Mouse (Mus musculus): ENCODE measurements around the gene Igsf11. TPM values are rescaled to one million over a fixed set of nuclear protein-coding genes. Genes with fewer than 3 reads are reported as not detected.

The Igsf11 gene
- total RNA-seq, 2 experiments from 2014 or later, result not detected

- no peak for ATAC-seq (replicated peaks; ENCODE audit: low FRiP score, poor library complexity, severe bottlenecking)
Measured at GRCm38 (mm10) chr16:38928760-38929159, 36.3 kb downstream of the Igsf11 start.

DNA sequence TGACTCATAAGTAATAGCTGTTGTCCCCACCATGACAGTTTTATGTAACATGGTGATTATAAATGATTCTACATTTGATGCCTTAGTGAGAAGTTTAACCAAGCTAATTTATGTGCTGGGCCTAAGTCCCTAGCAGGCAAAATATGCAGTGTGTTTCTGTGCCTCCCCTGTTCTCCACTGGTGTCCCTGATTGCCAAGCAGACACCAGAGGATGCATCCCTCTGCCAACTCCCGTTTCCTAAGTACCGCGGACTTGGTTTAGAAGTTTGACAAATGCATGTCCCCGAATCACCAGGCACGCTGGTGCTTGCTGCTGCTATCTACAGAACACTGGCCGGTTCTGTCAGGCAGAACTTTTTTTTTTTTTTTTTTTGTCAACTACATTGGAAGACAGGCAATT, 39.0 kb downstream of the Igsf11 start:
- ATAC-seq (replicated peaks; ENCODE audit: low FRiP score, poor library complexity, severe bottlenecking), result no peak

DNA sequence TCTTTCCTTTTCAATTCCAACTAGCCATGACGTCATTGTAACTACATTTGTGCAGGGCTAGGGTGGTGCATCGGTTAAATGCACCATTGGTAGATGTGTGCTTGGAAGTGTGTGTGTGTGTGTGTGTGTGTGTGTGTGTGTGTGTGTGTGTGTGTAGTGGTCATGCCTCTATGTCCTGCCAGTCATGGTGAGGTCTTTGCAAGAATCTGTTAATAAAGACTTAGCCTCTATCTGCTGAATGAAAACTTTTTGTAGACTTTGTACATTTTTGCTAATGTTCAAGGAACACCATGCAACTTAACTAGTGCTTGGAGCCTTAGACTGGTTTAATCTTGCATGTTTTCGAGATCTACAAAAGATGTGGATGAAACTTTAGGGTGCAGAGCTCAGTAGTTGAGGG, 48.3 kb downstream of the Igsf11 start:
- ATAC-seq (replicated peaks; ENCODE audit: low FRiP score, poor library complexity, severe bottlenecking), result no peak

GRCm38 (mm10) chr16:38941275-38941674, 48.8 kb downstream of the Igsf11 start:
- no peak for ATAC-seq (replicated peaks; ENCODE audit: low FRiP score, poor library complexity, severe bottlenecking)

DNA sequence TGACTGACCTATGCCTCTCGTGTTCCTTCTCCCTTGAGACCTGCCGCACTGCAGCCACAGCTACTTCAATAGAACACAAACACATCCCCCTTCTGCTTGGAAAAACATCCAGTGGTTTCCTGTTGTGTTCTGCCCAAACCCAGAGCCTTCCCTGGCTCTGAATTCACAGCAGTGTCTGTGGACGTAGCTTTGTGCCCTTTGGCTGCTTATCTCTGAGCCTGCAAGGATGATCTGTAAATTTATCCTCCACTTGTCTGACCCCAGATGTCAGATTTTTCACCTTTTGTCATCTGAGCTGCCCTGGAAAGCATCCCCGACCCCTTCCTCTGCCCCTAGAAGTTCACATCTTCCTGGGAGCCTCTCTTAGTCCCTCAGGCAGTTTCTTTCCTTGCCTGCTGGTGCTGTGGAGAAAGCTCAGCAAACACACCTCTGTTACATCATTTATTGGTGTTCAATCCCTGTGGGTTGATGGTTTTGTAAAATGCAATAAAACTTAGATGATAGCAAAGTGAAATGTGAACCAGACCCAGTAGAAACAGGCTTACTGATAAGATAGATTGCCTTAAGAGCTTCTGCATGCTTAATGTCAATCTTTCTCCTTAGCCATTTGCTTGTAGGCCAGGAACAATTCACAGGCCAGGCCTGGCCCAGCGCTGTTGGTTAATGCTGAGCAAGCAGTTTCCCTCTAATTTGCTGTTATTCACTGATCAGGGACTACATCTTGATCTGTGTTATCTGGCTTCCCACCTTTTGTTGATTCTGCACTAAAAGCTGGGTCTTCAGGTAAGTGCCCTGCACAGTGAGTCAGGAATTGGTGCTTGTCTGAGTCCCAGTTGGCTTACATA, 51.5 kb downstream of the Igsf11 start:
- ATAC-seq (replicated peaks; ENCODE audit: low FRiP score, poor library complexity, severe bottlenecking), result no peak

DNA sequence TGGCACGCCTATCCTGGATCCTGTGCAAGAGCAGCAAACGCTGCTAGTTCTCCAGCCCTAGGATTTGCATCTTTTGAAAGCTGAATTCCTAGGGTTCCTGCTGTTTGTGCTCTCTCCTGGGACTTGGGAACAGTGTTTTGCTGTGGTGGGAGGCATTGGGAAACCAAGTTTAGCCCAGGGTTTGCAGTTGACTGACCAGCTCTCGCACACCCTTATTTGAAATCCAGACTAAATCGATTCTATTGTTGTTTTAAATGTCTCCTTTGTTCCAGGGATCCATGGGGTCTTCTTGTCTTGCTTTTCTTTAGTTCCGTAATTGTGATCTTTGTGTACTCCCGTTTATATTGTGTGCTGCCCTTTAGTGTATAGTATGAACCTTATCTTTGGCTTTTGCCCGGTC, 52.6 kb downstream of the Igsf11 start:
- ATAC-seq (replicated peaks; ENCODE audit: low FRiP score, poor library complexity, severe bottlenecking), result no peak

GRCm38 (mm10) chr16:38945581-38945981, 53.1 kb downstream of the Igsf11 start:
- ATAC-seq (replicated peaks; ENCODE audit: low FRiP score, poor library complexity, severe bottlenecking), result no peak

- ATAC-seq (replicated peaks; ENCODE audit: low FRiP score, poor library complexity, severe bottlenecking), result no peak
Measured at GRCm38 (mm10) chr16:38946453-38946852, 54.0 kb downstream of the Igsf11 start.

GRCm38 (mm10) chr16:38947141-38947879, 54.8 kb downstream of the Igsf11 start:
- ATAC-seq (replicated peaks; ENCODE audit: low FRiP score, poor library complexity, severe bottlenecking), result no peak

DNA sequence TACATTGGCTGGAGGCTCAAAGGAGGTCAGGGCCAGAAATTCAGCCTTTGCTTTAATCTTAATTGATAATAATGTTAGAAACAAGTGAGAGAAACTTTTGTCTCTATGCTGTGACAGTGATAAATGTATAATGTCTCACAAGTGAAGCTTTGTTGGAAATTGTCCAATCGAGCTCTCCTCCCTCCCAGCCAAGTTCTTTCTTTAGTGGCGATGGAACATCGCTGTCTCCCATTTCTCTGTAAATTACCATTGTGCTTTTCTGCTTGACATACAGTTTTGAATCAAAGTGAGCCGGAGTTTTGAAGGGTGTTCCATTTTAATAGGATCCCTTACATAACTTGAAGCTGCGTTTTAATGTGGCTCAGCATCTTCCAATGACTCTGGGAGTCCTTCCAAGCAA, 56.0 kb downstream of the Igsf11 start:
- ATAC-seq (replicated peaks; ENCODE audit: low FRiP score, poor library complexity, severe bottlenecking), result no peak

DNA sequence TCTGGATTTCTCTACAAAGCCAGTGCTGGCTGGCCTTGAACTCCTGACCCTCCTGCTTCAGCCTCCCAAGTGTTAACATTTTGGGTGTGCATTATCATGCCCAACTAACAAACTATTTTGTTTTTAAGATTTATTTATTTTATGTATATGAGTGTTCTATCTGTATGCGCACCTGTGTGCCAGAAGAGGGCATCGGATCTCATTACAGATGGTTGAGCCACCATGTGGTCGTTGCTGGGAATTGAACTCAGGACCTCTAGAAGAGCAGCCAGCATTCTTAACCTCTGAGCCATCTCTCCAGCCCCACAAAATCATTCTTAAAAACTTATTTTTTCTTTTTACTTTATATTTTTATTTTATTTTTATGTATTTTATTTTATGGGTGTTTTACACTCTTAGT, 60.4 kb downstream of the Igsf11 start:
- no peak for ATAC-seq (replicated peaks; ENCODE audit: low FRiP score, poor library complexity, severe bottlenecking)

- ATAC-seq (replicated peaks; ENCODE audit: low FRiP score, poor library complexity, severe bottlenecking), result no peak
Measured at GRCm38 (mm10) chr16:38953821-38954220, 61.4 kb downstream of the Igsf11 start.

DNA sequence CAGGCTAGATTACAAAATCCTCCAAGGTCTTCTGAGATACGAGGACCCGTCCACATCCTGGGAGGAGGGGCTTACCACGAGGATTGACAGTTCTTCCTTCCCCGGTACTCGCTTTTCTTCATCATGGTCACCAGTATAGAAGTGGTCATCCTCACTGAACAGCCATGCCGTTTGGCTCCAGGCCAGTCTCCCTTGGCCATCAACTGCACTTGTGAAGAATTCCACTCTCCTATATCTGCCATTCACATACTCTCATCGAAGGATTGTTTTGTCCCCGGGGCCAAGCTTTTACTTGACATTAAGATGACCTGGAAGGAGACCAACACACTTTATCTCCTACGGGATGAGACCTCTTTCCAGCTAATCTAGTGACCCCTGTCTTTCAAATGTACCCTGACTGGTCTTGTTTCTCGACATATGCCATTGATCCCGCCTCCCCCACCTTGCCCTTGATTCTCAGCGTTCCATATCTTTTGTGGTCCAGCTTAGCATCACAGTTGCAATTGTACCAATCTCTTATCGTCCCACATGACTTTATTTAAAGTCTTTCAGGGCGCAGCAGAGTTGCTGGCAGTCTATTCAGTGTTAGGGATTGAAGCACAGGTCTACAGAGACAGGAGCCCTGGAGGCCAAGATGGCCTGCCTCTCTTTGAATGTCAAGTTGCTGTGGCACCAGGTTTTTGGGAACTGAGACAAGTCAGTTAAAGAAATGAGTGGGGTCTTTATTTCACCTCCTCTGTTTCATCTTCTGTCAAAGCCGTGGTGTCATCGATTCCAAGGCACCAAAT, 62.2 kb downstream of the Igsf11 start:
- no peak for ATAC-seq (replicated peaks; ENCODE audit: low FRiP score, poor library complexity, severe bottlenecking)

GRCm38 (mm10) chr16:38955296-38955695, 62.8 kb downstream of the Igsf11 start:
- no peak for ATAC-seq (replicated peaks; ENCODE audit: low FRiP score, poor library complexity, severe bottlenecking)

DNA sequence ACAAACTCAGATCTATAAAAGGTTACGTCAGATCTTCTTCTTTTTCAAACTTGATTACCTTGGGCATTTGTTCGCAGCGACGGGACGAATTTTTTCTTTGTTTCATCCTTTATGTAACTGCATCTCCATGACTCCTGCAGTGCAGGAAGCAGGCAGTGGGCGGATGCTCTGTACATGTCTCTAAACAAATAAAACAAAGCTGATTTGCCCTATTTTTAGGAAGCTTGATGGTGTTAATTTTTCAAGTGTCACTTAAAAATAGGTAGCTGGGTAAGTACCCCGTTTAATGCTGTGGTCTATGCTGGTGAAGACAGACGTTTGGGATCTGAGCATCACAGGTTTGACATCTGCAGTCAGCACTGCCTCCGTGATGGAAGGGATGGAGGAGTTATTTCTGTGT, 66.3 kb downstream of the Igsf11 start:
- no peak for ATAC-seq (replicated peaks; ENCODE audit: low FRiP score, poor library complexity, severe bottlenecking)

DNA sequence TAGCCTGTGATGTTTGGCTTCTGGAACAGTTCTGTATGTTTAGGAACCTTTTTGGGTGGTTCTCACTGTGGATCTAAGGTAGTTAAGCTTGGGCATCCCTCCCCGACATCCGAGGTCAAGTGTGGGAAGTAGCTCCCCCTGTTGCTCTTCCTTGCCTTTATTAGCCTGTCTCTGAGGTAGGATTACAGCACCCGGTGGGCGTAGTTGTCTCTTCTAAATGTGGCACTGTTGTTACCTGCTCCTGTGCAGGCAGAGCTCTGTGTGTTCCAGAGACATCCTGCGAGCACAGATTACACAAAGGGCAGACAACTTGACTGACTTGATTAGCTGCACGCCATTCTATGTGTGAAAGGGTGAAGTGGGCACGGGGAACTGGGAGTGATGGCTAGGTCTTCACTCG, 68.1 kb downstream of the Igsf11 start:
- no peak for ATAC-seq (replicated peaks; ENCODE audit: low FRiP score, poor library complexity, severe bottlenecking)

- no peak for ATAC-seq (replicated peaks; ENCODE audit: low FRiP score, poor library complexity, severe bottlenecking)
Measured at GRCm38 (mm10) chr16:38961865-38962264, 69.4 kb downstream of the Igsf11 start.

DNA sequence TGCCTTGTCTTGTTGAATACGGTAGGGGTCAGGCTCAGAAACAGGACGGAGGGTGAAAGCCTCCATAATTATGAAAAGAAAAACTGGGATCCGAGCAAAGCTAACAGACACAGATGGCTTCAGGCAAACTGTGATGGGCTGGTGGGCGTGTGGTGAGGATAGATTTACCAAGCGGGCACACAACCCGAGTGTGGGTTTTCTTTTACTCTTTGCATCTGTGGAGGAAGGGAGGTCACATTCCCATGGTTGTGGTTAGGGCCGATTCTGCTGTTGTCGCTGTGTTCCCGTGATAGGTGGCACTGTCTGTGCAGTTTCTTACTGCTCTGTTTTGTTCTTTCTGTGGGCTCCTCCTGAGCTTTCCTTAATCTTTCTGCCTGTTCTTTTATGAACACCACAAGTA, 70.2 kb downstream of the Igsf11 start:
- ATAC-seq (replicated peaks; ENCODE audit: low FRiP score, poor library complexity, severe bottlenecking), result no peak

DNA sequence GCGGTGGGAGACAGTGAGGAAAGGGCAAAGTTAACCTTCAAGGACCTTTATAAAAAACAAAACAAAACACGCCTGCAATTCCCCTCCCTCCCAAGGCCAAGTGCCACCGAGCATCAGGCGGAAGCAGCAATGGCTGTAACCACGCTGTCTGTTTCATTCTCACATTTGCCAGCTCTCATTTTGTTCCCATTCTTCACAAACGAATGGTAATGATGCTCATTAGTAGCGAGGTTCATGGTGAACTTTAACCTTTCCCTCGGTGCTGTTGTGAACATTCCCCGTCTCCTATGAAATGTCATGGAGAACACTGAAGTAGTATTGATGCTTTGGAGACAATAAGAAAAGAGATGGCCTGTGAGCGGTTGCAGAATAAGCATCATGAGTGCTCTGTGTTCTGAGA, 74.6 kb downstream of the Igsf11 start:
- no peak for ATAC-seq (replicated peaks; ENCODE audit: low FRiP score, poor library complexity, severe bottlenecking)

DNA sequence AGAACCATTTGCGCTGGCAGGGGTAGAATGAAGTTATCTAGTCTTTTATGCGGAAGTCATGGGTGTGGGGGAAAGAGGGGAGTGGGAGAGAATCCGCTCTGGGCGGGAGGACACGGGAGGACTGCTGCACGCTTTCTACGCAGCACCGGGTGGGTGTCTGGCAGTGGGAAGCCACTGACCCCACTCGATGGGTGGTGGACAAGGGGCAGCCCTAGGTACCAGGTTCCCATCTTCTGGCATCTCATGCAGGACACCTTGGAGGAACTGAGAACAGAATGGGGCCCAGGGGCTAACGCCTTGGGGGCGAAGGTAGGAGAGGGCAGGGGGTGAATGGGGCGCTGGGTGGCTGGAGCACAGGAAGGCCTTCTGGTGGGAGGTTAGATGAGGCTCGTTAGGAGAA, 83.7 kb downstream of the Igsf11 start:
- no peak for ATAC-seq (replicated peaks; ENCODE audit: low FRiP score, poor library complexity, severe bottlenecking)

DNA sequence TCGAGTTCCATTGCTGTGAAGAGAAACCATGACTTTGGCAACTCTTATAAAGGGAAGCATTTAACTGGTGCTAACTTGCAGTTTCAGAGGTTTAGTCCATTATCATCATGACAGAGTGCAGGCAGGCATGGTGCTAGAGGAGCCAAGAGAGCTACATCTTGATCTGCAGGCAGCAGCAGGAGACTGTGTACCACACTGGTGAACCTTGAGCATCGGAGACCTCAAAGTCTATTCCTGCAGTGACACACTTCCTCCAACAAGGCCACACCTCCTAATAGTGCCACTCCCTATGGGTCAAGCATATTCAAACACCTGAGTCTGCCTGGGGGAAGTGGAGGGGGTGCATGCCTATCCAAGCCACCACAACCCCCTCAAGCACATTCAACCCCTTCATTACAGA, 86.1 kb downstream of the Igsf11 start:
- no peak for ATAC-seq (replicated peaks; ENCODE audit: low FRiP score, poor library complexity, severe bottlenecking)

Measured in erythroblast, adult 5-6 weeks (primary cell).